Mouse (Mus musculus) retina, postnatal 1 day (tissue): ENCODE measurements at regions not wholly inside any gene's neighbourhood (a gene's known extent, or its start where the extent isn't known, plus 50 kb on each side); places are given as distances from the start of the nearest gene placed in this dataset.
A peak's percentile ranks its signal among the peaks of the same experiment; 100 is the strongest.

ENCODE experiments used
- DNase-seq: peaks from one replicate; pipeline ENCODE4 v3.0.0-alpha.2; 2012

DNA sequence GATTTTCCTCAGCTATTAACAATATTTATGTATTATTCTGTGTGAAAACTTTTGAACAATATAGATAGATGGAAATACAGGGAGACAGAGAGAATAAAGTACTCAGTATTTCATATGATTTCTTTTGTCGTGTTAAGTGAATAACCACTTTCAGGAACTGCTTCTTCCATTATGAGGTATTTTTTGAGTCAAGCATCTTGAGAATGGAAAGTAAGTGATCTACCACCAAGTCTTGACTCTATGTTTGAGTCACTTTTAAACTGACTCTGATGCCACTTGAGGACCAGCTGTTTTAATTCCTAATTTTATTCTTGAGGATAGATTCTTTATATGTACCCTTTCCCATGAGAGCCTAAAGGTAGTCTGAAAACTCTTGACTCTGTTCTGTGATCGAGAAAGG is 285.7 kb upstream of the A730009L09Rik start:
- no peak for DNase-seq

- peak; percentile 8 for DNase-seq
Observed at GRCm38 (mm10) chr16:84263746-84264145, 251.2 kb upstream of the A730009L09Rik start.
